Mouse (Mus musculus) hematopoietic stem cell, adult 5-6 weeks (primary cell): Measurements from ENCODE around the gene Hoxb2. TPM values are rescaled to one million over a fixed set of nuclear protein-coding genes. Genes with fewer than 3 reads are reported as not detected.

Experiments used
- total RNA-seq: library from RNA; stranded (forward); fragments of 172-1452, 232-1000 nt; gene quantifications from 2 replicates; pipeline ENCODE4 v1.2.3, GENCODE M21; 2017

Gene Hoxb2
- total RNA-seq, 1 experiment from 2014 or later: 1.8 TPM

Other genes with a start within 250 kb of the Hoxb2 start
- gene Calcoco2, start 238.6 kb upstream of the Hoxb2 start, total RNA-seq: not detected in 2 replicates
- not detected in 2 replicates for gene Ttll6, start 216.7 kb upstream of the Hoxb2 start, total RNA-seq
- gene Hoxb13, start 156.2 kb upstream of the Hoxb2 start, total RNA-seq: not detected in 2 replicates
- gene Hoxb9, start 79.1 kb upstream of the Hoxb2 start, total RNA-seq: 0.30 and 0.44 TPM in 2 replicates
- gene Hoxb8, start 68.6 kb upstream of the Hoxb2 start, total RNA-seq: not detected in 2 replicates
- gene Hoxb7, start 63.9 kb upstream of the Hoxb2 start, total RNA-seq: not detected in 2 replicates
- gene Hoxb6, start 58.0 kb upstream of the Hoxb2 start, total RNA-seq: 0.38 and 1.2 TPM in 2 replicates
- 0.25 and 1.3 TPM in 2 replicates for gene Hoxb5, start 47.2 kb upstream of the Hoxb2 start, total RNA-seq
- gene Hoxb4, start 32.3 kb upstream of the Hoxb2 start, total RNA-seq: 2.4 and 4.0 TPM in 2 replicates
- gene Hoxb3, start 27.2 kb upstream of the Hoxb2 start, total RNA-seq: 4.4 and 9.4 TPM in 2 replicates
- not detected in 2 replicates for gene Hoxb1, start 15.2 kb downstream of the Hoxb2 start, total RNA-seq
- 2.4 and 3.6 TPM in 2 replicates for gene Skap1, start 114.1 kb downstream of the Hoxb2 start, total RNA-seq